Mouse (Mus musculus): ENCODE measurements around the gene Plbd2. TPM values are rescaled to one million over a fixed set of nuclear protein-coding genes. Genes with fewer than 3 reads are reported as not detected.

Plbd2 gene
- polyA plus RNA-seq, 1 experiment, result 36.4 TPM

- H3ac ChIP-seq (ENCODE audit: control insufficient read depth, insufficient read length, low read depth), result no peak overlapping the region
- H3K27me3 ChIP-seq (ENCODE audit: control insufficient read depth, insufficient read depth, insufficient read length), result no peaks in the 10 kb centered on the region
- no peaks in the 10 kb centered on the region for H3K79me3 ChIP-seq (ENCODE audit: low read depth)
- no peaks in the 10 kb centered on the region for H3K79me2 ChIP-seq (ENCODE audit: control insufficient read depth, insufficient read depth)
- TF ChIP-seq MYOG (IDR thresholded peaks at IDR 0.05; ENCODE audit: control insufficient read depth, extremely low read depth, insufficient read length), result no peak
- TF ChIP-seq MYOD1 (IDR thresholded peaks at IDR 0.05; ENCODE audit: control insufficient read depth, insufficient read length, low read depth), result no peak
- no peak for TF ChIP-seq MAX (IDR thresholded peaks at IDR 0.05)
- TF ChIP-seq FOSL1 (IDR thresholded peaks at IDR 0.05; ENCODE audit: insufficient read depth, low read length, poor library complexity, severe bottlenecking), result no peak
- TF ChIP-seq CTCF (IDR thresholded peaks at IDR 0.05; ENCODE audit: control insufficient read depth, insufficient read depth, insufficient read length), result no peak
- TF ChIP-seq CEBPB (IDR thresholded peaks at IDR 0.05; ENCODE audit: low read depth), result no peak
- TF ChIP-seq USF1 (IDR thresholded peaks at IDR 0.05; ENCODE audit: low read depth), result no peak
- H3K36me3 ChIP-seq (ENCODE audit: control insufficient read depth, insufficient read depth), result peaks cover 22% of the 10 kb centered on the region
- H3K4me3 ChIP-seq (ENCODE audit: insufficient read depth, poor library complexity, severe bottlenecking), result no peak overlapping the region
Measured at GRCm38 (mm10) chr5:120493873-120494395, 9.5 kb downstream of the Plbd2 start.

DNA sequence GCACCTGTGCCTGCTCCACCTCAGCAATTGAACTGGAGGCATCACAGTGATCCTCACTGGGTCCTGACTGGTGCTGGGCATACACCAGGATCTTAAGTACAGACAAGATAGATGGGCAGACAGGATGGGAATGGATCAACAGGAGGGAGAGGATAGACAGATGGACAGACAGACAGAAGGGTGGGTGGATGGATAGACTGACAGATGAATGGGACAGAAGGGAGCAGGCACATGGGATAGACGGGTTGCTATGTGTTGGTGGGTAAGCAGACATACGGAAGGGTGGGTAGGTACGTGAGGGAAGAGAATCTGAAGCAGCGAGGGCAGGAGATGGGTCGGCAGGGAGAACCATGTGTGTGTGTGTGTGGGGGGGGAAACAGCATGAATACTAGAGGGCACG lies 10.0 kb downstream of the Plbd2 start:
- Histone ChIP-seq H3K27me3 (ENCODE audit: control insufficient read depth, insufficient read depth, insufficient read length) (no peaks in the 10 kb centered on the region), H3K79me3 (ENCODE audit: low read depth) (no peaks in the 10 kb centered on the region), H3K4me3 (ENCODE audit: insufficient read depth, poor library complexity, severe bottlenecking) (no peak overlapping the region), H3ac (ENCODE audit: control insufficient read depth, insufficient read length, low read depth) (no peak overlapping the region), H3K36me3 (ENCODE audit: control insufficient read depth, insufficient read depth) (peaks cover 27% of the 10 kb centered on the region), H3K79me2 (ENCODE audit: control insufficient read depth, insufficient read depth) (no peaks in the 10 kb centered on the region)
- no peak for TF ChIP-seq CTCF (IDR thresholded peaks at IDR 0.05; ENCODE audit: control insufficient read depth, insufficient read depth, insufficient read length)
- TF ChIP-seq MAX (IDR thresholded peaks at IDR 0.05), result no peak
- TF ChIP-seq USF1 (IDR thresholded peaks at IDR 0.05; ENCODE audit: low read depth), result no peak
- TF ChIP-seq CEBPB (IDR thresholded peaks at IDR 0.05; ENCODE audit: low read depth), result no peak
- TF ChIP-seq FOSL1 (IDR thresholded peaks at IDR 0.05; ENCODE audit: insufficient read depth, low read length, poor library complexity, severe bottlenecking), result no peak
- no peak for TF ChIP-seq MYOD1 (IDR thresholded peaks at IDR 0.05; ENCODE audit: control insufficient read depth, insufficient read length, low read depth)
- TF ChIP-seq MYOG (IDR thresholded peaks at IDR 0.05; ENCODE audit: control insufficient read depth, extremely low read depth, insufficient read length), result no peak

- TF ChIP-seq MYOG (IDR thresholded peaks at IDR 0.05; ENCODE audit: control insufficient read depth, extremely low read depth, insufficient read length), result no peak
- H3K4me3 ChIP-seq (ENCODE audit: insufficient read depth, poor library complexity, severe bottlenecking), result no peak overlapping the region
- peaks cover 30% of the 10 kb centered on the region for H3K36me3 ChIP-seq (ENCODE audit: control insufficient read depth, insufficient read depth)
- H3ac ChIP-seq (ENCODE audit: control insufficient read depth, insufficient read length, low read depth), result no peak overlapping the region
- no peaks in the 10 kb centered on the region for H3K27me3 ChIP-seq (ENCODE audit: control insufficient read depth, insufficient read depth, insufficient read length)
- H3K79me2 ChIP-seq (ENCODE audit: control insufficient read depth, insufficient read depth), result no peaks in the 10 kb centered on the region
- no peaks in the 10 kb centered on the region for H3K79me3 ChIP-seq (ENCODE audit: low read depth)
Measured at GRCm38 (mm10) chr5:120492437-120492836, 11.0 kb downstream of the Plbd2 start.

- H3K27me3 ChIP-seq (ENCODE audit: control insufficient read depth, insufficient read depth, insufficient read length), result no peaks in the 10 kb centered on the region
- H3K36me3 ChIP-seq (ENCODE audit: control insufficient read depth, insufficient read depth), result peaks cover 33% of the 10 kb centered on the region
- H3ac ChIP-seq (ENCODE audit: control insufficient read depth, insufficient read length, low read depth), result no peak overlapping the region
- H3K79me3 ChIP-seq (ENCODE audit: low read depth), result no peaks in the 10 kb centered on the region
- no peak overlapping the region for H3K4me3 ChIP-seq (ENCODE audit: insufficient read depth, poor library complexity, severe bottlenecking)
- TF ChIP-seq CTCF (IDR thresholded peaks at IDR 0.05; ENCODE audit: control insufficient read depth, insufficient read depth, insufficient read length) (no peak), FOSL1 (IDR thresholded peaks at IDR 0.05; ENCODE audit: insufficient read depth, low read length, poor library complexity, severe bottlenecking) (no peak), USF1 (IDR thresholded peaks at IDR 0.05; ENCODE audit: low read depth) (no peak), CEBPB (IDR thresholded peaks at IDR 0.05; ENCODE audit: low read depth) (no peak), MYOG (IDR thresholded peaks at IDR 0.05; ENCODE audit: control insufficient read depth, extremely low read depth, insufficient read length) (no peak), MAX (IDR thresholded peaks at IDR 0.05) (no peak), MYOD1 (IDR thresholded peaks at IDR 0.05; ENCODE audit: control insufficient read depth, insufficient read length, low read depth) (no peak)
- no peaks in the 10 kb centered on the region for H3K79me2 ChIP-seq (ENCODE audit: control insufficient read depth, insufficient read depth)
Measured at GRCm38 (mm10) chr5:120490679-120491192, 12.7 kb downstream of the Plbd2 start.

DNA sequence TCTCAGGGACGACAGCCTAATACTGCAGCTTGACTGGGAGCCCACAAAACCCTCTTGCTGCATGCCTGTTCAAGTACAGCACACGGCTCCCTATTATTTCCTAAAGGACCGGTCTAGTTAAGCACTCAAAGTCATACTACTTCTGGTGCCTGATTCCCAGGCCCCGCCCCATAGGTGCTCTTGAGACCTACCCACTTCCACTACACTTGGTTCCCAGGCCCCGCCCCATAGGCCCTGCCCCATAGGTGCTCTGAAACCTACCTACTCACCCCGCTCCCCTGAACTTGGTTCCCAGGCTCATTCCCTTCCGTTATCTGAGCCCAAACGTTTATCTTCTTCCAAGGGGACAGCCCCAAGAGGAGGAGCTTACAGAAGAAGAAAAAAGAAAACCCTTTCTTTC lies 15.6 kb downstream of the Plbd2 start:
- H3K79me2 ChIP-seq (ENCODE audit: control insufficient read depth, insufficient read depth), result no peaks in the 10 kb centered on the region
- peaks cover 30% of the 10 kb centered on the region for H3K36me3 ChIP-seq (ENCODE audit: control insufficient read depth, insufficient read depth)
- H3K4me3 ChIP-seq (ENCODE audit: insufficient read depth, poor library complexity, severe bottlenecking), result no peak overlapping the region
- no peaks in the 10 kb centered on the region for H3K27me3 ChIP-seq (ENCODE audit: control insufficient read depth, insufficient read depth, insufficient read length)
- H3K79me3 ChIP-seq (ENCODE audit: low read depth), result no peaks in the 10 kb centered on the region
- H3ac ChIP-seq (ENCODE audit: control insufficient read depth, insufficient read length, low read depth), result no peak overlapping the region
- TF ChIP-seq MYOG (IDR thresholded peaks at IDR 0.05; ENCODE audit: control insufficient read depth, extremely low read depth, insufficient read length), result no peak
- no peak for TF ChIP-seq USF1 (IDR thresholded peaks at IDR 0.05; ENCODE audit: low read depth)
- TF ChIP-seq MAX (IDR thresholded peaks at IDR 0.05), result no peak
- no peak for TF ChIP-seq MYOD1 (IDR thresholded peaks at IDR 0.05; ENCODE audit: control insufficient read depth, insufficient read length, low read depth)
- TF ChIP-seq FOSL1 (IDR thresholded peaks at IDR 0.05; ENCODE audit: insufficient read depth, low read length, poor library complexity, severe bottlenecking), result no peak
- TF ChIP-seq CTCF (IDR thresholded peaks at IDR 0.05; ENCODE audit: control insufficient read depth, insufficient read depth, insufficient read length), result no peak
- no peak for TF ChIP-seq CEBPB (IDR thresholded peaks at IDR 0.05; ENCODE audit: low read depth)

GRCm38 (mm10) chr5:120483399-120483798 lies 20.0 kb downstream of the Plbd2 start:
- Histone ChIP-seq H3K4me3 (ENCODE audit: insufficient read depth, poor library complexity, severe bottlenecking) (no peak overlapping the region), H3ac (ENCODE audit: control insufficient read depth, insufficient read length, low read depth) (no peak overlapping the region), H3K36me3 (ENCODE audit: control insufficient read depth, insufficient read depth) (peaks cover 9% of the 10 kb centered on the region), H3K79me2 (ENCODE audit: control insufficient read depth, insufficient read depth) (no peaks in the 10 kb centered on the region), H3K79me3 (ENCODE audit: low read depth) (no peaks in the 10 kb centered on the region), H3K27me3 (ENCODE audit: control insufficient read depth, insufficient read depth, insufficient read length) (peaks cover 3% of the 10 kb centered on the region)
- TF ChIP-seq FOSL1 (IDR thresholded peaks at IDR 0.05; ENCODE audit: insufficient read depth, low read length, poor library complexity, severe bottlenecking) (no peak), USF1 (IDR thresholded peaks at IDR 0.05; ENCODE audit: low read depth) (no peak), MYOD1 (IDR thresholded peaks at IDR 0.05; ENCODE audit: control insufficient read depth, insufficient read length, low read depth) (no peak), CTCF (IDR thresholded peaks at IDR 0.05; ENCODE audit: control insufficient read depth, insufficient read depth, insufficient read length) (no peak), MAX (IDR thresholded peaks at IDR 0.05) (no peak), CEBPB (IDR thresholded peaks at IDR 0.05; ENCODE audit: low read depth) (no peak), MYOG (IDR thresholded peaks at IDR 0.05; ENCODE audit: control insufficient read depth, extremely low read depth, insufficient read length) (no peak)

All from C2C12 (cell line).